Mouse (Mus musculus) liver, adult 2 months (tissue): ENCODE data around the gene Nppc.

Experiments
- CTCF ChIP-seq: fragments of 200-500 bp; IDR thresholded peaks from 2 replicates; pipeline ENCODE4 v1.5.1; 2011; ENCODE audit warnings: low read depth, low read length, control low read depth
- POLR2A ChIP-seq: fragments of 200-500 bp; IDR thresholded peaks from 2 replicates; pipeline ENCODE4 v1.6.1; 2011; ENCODE audit warnings: low read length, control low read depth; ENCODE audit not compliant: insufficient read depth; ENCODE audit errors: extremely low read depth

GRCm38 (mm10) chr1:86678667-86679066, 8.3 kb upstream of the Nppc start:
- TF ChIP-seq CTCF, result no peak
- TF ChIP-seq POLR2A, result no peak
